Mouse (Mus musculus): ENCODE data around the gene Rhbdd2. TPM values are rescaled to one million over a fixed set of nuclear protein-coding genes. Genes with fewer than 3 reads are reported as not detected.

Gene Rhbdd2
- polyA plus RNA-seq, 1 experiment, result 25.2 TPM

DNA sequence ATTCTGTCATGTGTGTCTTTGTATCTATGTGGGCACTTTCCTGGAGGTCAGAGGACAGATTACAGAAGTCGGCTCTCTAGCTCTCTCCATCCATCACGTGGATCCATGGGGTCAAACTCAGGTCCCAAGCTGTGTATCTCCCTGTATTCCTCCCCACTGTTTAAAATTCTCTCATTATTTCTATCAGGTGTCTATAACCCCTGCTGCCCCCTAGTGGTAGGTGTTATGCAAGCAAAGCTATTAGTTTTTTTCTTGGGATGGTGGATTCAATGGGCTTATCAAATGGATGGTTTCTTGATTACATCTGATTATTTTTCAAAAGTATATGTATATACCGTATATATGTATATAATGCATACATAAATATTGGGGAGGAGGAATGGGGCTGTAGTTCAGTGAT is 1.8 kb upstream of the Rhbdd2 start:
- no peak overlapping the region for H3K27ac ChIP-seq (ENCODE audit: insufficient read depth, low read length)
- peaks cover 4% of the 10 kb centered on the region; the same call in 1 of the 2 replicates for H3K4me1 ChIP-seq (ENCODE audit: control insufficient read depth, insufficient read depth, insufficient read length)
- H3K4me3 ChIP-seq (ENCODE audit: extremely low read depth, insufficient read depth, insufficient read length), result no peak overlapping the region
- no peaks in the 10 kb centered on the region; the same call in 1 of the 2 replicates for H3K36me3 ChIP-seq (ENCODE audit: control insufficient read depth, insufficient read depth, low read length)
- no peaks in the 10 kb centered on the region for H3K27me3 ChIP-seq (ENCODE audit: control insufficient read depth, insufficient read depth, low read length)
- 30% methylated on average over 3 of the region's 3 CpGs for WGBS
- peak; percentile 41 to 59 for DNase-seq (ENCODE audit: low read depth in 1 of 2, low spot score in 2 of 2)
- TF ChIP-seq POLR2A (IDR thresholded peaks at IDR 0.05; ENCODE audit: low read depth, low read length) (no peak), CTCF (IDR thresholded peaks at IDR 0.05; ENCODE audit: extremely low read depth, insufficient read depth, insufficient read length, insufficient replicate concordance) (no peak)

DNA sequence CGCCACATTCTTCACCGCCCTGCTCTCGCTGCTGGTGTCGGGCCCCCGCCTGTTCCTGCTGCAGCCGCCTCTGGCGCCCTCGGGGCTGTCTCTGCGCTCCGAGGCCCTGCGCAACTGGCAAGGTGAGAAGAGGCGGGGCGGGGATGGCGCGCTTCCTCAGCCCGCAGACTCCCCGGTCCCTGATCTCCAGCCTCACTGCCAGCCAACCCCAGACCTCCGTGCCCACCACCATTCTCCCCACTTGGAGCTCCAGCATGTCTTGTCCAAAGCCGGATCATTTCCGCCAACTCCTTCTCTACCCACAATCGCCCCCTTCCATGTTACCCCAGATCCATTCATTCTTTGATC is 353 bp downstream of the Rhbdd2 start:
- no peak for DNase-seq (ENCODE audit: low read depth in 1 of 2, low spot score in 2 of 2)
- WGBS, result 0% methylated on average over 21 of the region's 21 CpGs
- Histone ChIP-seq H3K4me1 (ENCODE audit: control insufficient read depth, insufficient read depth, insufficient read length) (peaks cover 4% of the 10 kb centered on the region; the same call in 1 of the 2 replicates), H3K4me3 (ENCODE audit: extremely low read depth, insufficient read depth, insufficient read length) (peak overlapping the region; percentile 90), H3K27me3 (ENCODE audit: control insufficient read depth, insufficient read depth, low read length) (no peaks in the 10 kb centered on the region), H3K36me3 (ENCODE audit: control insufficient read depth, insufficient read depth, low read length) (peaks cover 5% of the 10 kb centered on the region; the same call in 1 of the 2 replicates), H3K27ac (ENCODE audit: insufficient read depth, low read length) (peak overlapping the region; percentile 74)
- TF ChIP-seq POLR2A (IDR thresholded peaks at IDR 0.05; ENCODE audit: low read depth, low read length) (no peak), CTCF (IDR thresholded peaks at IDR 0.05; ENCODE audit: extremely low read depth, insufficient read depth, insufficient read length, insufficient replicate concordance) (no peak)

DNA sequence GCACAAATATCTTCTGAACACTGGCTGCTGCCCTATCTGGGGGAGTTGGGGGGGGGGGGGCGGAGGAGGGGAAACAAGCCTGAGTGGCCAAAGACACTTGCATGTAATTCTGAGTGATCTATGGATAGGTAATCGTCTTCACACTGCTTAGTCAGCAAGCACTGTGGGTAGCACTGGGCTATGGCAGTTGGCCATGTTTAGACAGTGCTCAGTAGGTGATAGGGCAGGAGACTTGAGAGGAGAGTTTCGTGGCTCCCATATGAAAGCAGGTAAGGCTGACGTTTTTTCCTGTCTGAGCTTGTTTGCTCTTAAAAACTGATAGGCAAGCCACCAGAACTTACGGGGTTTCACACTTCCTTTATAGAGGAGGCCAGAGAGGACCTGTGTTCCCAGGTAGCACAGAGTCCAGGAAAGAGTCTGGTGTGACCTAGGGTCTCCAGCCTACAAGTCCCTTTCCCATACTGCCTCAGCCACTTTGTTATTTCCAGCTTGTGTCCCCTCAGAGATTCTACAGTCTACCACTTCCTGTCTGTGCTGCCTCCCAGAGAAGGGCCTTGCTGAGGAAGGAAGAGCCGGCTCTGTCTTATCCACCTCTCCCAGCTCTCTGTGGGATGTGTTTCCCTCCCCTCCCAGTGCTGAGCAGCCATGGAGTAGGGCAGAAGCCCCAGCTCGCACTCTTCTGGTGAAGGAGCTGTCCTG is 7.5 kb downstream of the Rhbdd2 start:
- no peak overlapping the region for H3K27ac ChIP-seq (ENCODE audit: insufficient read depth, low read length)
- no peaks in the 10 kb centered on the region for H3K27me3 ChIP-seq (ENCODE audit: control insufficient read depth, insufficient read depth, low read length)
- H3K4me3 ChIP-seq (ENCODE audit: extremely low read depth, insufficient read depth, insufficient read length), result no peak overlapping the region
- H3K4me1 ChIP-seq (ENCODE audit: control insufficient read depth, insufficient read depth, insufficient read length), result no peaks in the 10 kb centered on the region
- TF ChIP-seq CTCF (IDR thresholded peaks at IDR 0.05; ENCODE audit: extremely low read depth, insufficient read depth, insufficient read length, insufficient replicate concordance) (no peak), POLR2A (IDR thresholded peaks at IDR 0.05; ENCODE audit: low read depth, low read length) (no peak)
- 53% methylated on average over 7 of the region's 7 CpGs for WGBS
- DNase-seq (ENCODE audit: low read depth in 1 of 2, low spot score in 2 of 2), result no peak
- H3K36me3 ChIP-seq (ENCODE audit: control insufficient read depth, insufficient read depth, low read length), result peaks cover 6% of the 10 kb centered on the region; the same call in 1 of the 2 replicates

DNA sequence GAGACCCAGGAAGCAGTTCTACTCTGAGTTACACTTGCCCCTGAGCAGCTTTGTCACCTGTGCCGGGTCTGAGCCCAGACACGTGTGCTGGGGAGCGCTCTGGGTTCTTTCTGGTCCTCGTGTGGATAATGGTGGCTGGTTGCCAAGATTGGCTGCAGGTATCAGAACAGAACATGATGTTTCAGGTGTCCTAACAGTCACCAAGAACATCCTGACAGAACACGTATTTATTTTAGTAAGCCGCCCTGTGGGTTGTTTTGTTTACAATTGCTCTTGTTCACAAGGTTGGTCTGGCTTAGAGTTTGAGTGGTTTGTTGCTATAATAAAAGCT is 8.0 kb downstream of the Rhbdd2 start:
- no peaks in the 10 kb centered on the region for H3K27me3 ChIP-seq (ENCODE audit: control insufficient read depth, insufficient read depth, low read length)
- no peaks in the 10 kb centered on the region for H3K4me1 ChIP-seq (ENCODE audit: control insufficient read depth, insufficient read depth, insufficient read length)
- H3K36me3 ChIP-seq (ENCODE audit: control insufficient read depth, insufficient read depth, low read length), result peaks cover 6% of the 10 kb centered on the region; the same call in 1 of the 2 replicates
- WGBS, result 77% methylated on average over 6 of the region's 6 CpGs
- TF ChIP-seq CTCF (IDR thresholded peaks at IDR 0.05; ENCODE audit: extremely low read depth, insufficient read depth, insufficient read length, insufficient replicate concordance), result no peak
- no peak for DNase-seq (ENCODE audit: low read depth in 1 of 2, low spot score in 2 of 2)
- no peak overlapping the region for H3K27ac ChIP-seq (ENCODE audit: insufficient read depth, low read length)
- no peak overlapping the region for H3K4me3 ChIP-seq (ENCODE audit: extremely low read depth, insufficient read depth, insufficient read length)

DNA sequence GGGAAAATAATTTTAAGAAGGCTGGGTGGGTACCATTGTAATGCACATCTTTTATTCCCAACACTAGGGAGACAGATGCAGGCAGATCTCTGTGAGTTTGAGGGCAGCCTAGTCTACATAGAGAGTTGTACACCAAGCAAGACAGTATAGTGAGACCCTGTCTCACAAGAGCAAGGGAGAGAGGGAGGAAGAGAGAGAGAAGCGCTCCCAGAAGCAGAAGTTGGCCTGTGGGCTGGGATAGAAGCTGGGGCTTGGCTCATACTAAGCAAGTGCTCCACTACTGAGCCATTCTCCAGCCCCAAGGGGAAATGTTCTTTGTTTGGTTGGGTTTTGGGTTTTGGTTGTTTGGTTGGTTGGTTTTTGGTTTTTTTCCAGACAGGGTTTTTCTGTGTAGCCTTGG is 8.6 kb downstream of the Rhbdd2 start:
- H3K4me3 ChIP-seq (ENCODE audit: extremely low read depth, insufficient read depth, insufficient read length), result no peak overlapping the region
- no peaks in the 10 kb centered on the region for H3K27me3 ChIP-seq (ENCODE audit: control insufficient read depth, insufficient read depth, low read length)
- H3K27ac ChIP-seq (ENCODE audit: insufficient read depth, low read length), result no peak overlapping the region
- DNase-seq (ENCODE audit: low read depth in 1 of 2, low spot score in 2 of 2), result no peak
- WGBS, result 76% methylated on average over 1 of the region's 1 CpGs
- no peaks in the 10 kb centered on the region for H3K4me1 ChIP-seq (ENCODE audit: control insufficient read depth, insufficient read depth, insufficient read length)
- peaks cover 4% of the 10 kb centered on the region; the same call in 1 of the 2 replicates for H3K36me3 ChIP-seq (ENCODE audit: control insufficient read depth, insufficient read depth, low read length)
- TF ChIP-seq CTCF (IDR thresholded peaks at IDR 0.05; ENCODE audit: extremely low read depth, insufficient read depth, insufficient read length, insufficient replicate concordance) (no peak), POLR2A (IDR thresholded peaks at IDR 0.05; ENCODE audit: low read depth, low read length) (no peak)

DNA sequence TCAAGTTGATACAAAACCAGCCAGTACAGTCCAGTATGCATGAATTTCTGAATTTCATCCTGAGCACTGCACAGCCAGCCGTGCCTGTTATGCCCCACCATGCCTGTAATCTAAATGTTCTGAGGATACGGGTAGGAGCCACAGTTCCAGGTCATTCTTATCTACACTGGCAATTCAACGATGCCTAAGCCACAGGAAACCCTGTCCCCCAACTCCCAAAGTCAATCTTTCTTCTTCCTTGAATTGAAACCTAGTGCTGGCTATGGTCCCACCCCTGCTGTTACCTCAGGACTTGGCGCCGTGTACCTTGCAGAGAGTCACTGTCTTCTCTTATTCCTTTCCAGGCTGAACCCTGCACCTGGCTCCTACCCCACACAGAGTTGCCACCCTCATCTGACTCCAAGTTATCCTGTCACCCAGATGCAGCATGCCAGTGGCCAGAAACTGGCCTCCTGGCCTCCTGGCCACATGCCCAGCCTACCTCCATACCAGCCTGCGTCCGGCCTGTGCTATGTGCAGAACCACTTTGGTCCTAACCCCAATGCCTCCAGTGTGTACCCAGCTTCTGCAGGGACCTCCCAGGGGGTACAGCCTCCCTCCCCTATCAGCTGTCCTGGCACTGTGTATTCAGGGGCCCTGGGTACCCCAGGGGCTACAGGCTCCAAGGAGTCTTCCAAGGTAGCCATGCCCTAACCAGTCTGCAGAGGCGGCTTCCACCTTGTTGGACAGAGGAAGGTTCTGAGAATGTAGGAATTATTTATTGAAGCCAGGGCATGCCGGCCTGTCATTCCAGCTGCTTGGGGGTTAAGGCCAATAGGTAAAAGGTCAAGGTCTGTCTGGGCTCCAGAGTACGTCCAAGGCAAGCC is 10.5 kb downstream of the Rhbdd2 start:
- 82% methylated on average over 10 of the region's 10 CpGs for WGBS

DNA sequence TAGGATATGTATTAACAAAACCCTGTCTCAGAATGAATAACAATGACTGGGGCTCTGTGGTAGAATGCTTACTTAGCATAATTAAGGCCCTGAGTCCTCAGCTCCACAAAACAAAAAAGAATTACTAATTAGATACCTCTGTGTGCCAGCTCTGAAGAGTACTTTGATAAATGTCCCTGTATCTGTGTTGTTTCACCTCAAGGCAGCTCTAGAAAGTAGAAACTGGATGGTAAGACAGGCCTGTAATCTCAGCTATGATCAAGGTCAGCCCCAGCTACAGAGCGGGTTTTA is 11.1 kb downstream of the Rhbdd2 start:
- Histone ChIP-seq H3K36me3 (ENCODE audit: control insufficient read depth, insufficient read depth, low read length) (0 out of 2 replicates have a peak, but pooled peaks cover 1% of the 10 kb centered on the region), H3K27me3 (ENCODE audit: control insufficient read depth, insufficient read depth, low read length) (no peaks in the 10 kb centered on the region), H3K4me3 (ENCODE audit: extremely low read depth, insufficient read depth, insufficient read length) (no peak overlapping the region), H3K27ac (ENCODE audit: insufficient read depth, low read length) (no peak overlapping the region), H3K4me1 (ENCODE audit: control insufficient read depth, insufficient read depth, insufficient read length) (no peaks in the 10 kb centered on the region)
- TF ChIP-seq POLR2A (IDR thresholded peaks at IDR 0.05; ENCODE audit: low read depth, low read length) (no peak), CTCF (IDR thresholded peaks at IDR 0.05; ENCODE audit: extremely low read depth, insufficient read depth, insufficient read length, insufficient replicate concordance) (no peak)
- DNase-seq (ENCODE audit: low read depth in 1 of 2, low spot score in 2 of 2), result no peak
- 92% methylated on average over 1 of the region's 1 CpGs for WGBS

More for the DNA sequence above, 10.5 kb downstream of the Rhbdd2 start:
- H3K4me1 ChIP-seq (ENCODE audit: control insufficient read depth, insufficient read depth, insufficient read length), result no peaks in the 10 kb centered on the region
- no peak for TF ChIP-seq CTCF (IDR thresholded peaks at IDR 0.05; ENCODE audit: extremely low read depth, insufficient read depth, insufficient read length, insufficient replicate concordance)
- TF ChIP-seq POLR2A (IDR thresholded peaks at IDR 0.05; ENCODE audit: low read depth, low read length), result no peak
- no peak for DNase-seq (ENCODE audit: low read depth in 1 of 2, low spot score in 2 of 2)
- no peaks in the 10 kb centered on the region for H3K27me3 ChIP-seq (ENCODE audit: control insufficient read depth, insufficient read depth, low read length)
- 0 out of 2 replicates have a peak, but pooled peaks cover 1% of the 10 kb centered on the region for H3K36me3 ChIP-seq (ENCODE audit: control insufficient read depth, insufficient read depth, low read length)
- no peak overlapping the region for H3K4me3 ChIP-seq (ENCODE audit: extremely low read depth, insufficient read depth, insufficient read length)
- H3K27ac ChIP-seq (ENCODE audit: insufficient read depth, low read length), result no peak overlapping the region

Data from spleen, adult 2 months (tissue).